ENCODE assay signal across 24 mouse cellular contexts in the genomic region with DNA sequence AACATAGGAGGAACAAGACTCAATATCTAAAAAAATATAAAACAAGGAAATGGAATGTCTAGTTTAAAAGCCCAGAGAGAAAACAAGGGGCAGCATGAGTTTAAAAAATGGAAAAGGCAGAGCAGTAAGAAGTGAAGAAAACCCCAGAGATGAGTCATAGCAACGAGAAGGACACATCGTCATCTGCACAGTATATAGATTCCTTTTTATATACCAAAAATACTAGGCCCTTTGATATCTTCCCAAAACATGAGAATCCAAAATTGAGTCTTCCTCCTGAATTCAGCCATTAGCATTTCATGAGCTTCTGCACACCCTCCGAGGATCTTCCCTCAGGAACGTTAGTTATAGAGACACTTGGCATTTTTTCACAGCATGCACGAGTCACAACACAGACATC.
"Had no signal": no experiment of that assay in that cellular context is flagged by ENCODE, and none has a peak within 500 bp of the region (broad histone marks: within the 10 kb centered on the region; RNA-seq: fewer than 3 reads in every experiment).

No protein-coding gene starts in this region.

- H3K4me2 ChIP-seq: heart, embryonic 12.5 days; hindbrain, embryonic 12.5 days; hindbrain, embryonic 14.5 days; intestine, embryonic 15.5 days; limb, embryonic 13.5 days; limb, embryonic 15.5 days; liver, embryonic 12.5 days had no signal

- ATAC-seq: hindbrain, embryonic 16.5 days; inflammation-experienced regulatory T-cells, adult 6 months; intestine, embryonic 15.5 days; intestine, postnatal 0 days; liver, embryonic 12.5 days had no signal

- H3K27me3 ChIP-seq: heart, embryonic 12.5 days; hindbrain, embryonic 12.5 days; intestine, embryonic 15.5 days; limb, embryonic 13.5 days; limb, embryonic 15.5 days; liver, embryonic 12.5 days had no signal

- H3K27ac ChIP-seq: heart, embryonic 10.5 days; hindbrain, embryonic 10.5 days; hindbrain, embryonic 12.5 days; hindbrain, embryonic 14.5 days; intestine, embryonic 15.5 days; kidney, postnatal 0 days; limb, embryonic 13.5 days; limb, embryonic 15.5 days; liver, embryonic 12.5 days had no signal

- H3K4me3 ChIP-seq: heart, embryonic 10.5 days; heart, embryonic 12.5 days; hindbrain, embryonic 10.5 days; hindbrain, embryonic 12.5 days; intestine, embryonic 15.5 days; limb, embryonic 13.5 days; limb, embryonic 15.5 days; liver, embryonic 12.5 days had no signal

- DNase-seq: gastrocnemius, postnatal 14 days; heart, adult 18-20 months; heart, postnatal 10 days; heart, postnatal 4 days; kidney, adult 18-20 months; kidney, adult 8-10 months; kidney, postnatal 14 days; kidney, postnatal 36 days; layer of hippocampus, adult 9-11 months; layer of hippocampus, postnatal 36 days; left cerebral cortex, postnatal 4 days had no signal

- H3K36me3 ChIP-seq: heart, embryonic 10.5 days; heart, embryonic 12.5 days; hindbrain, embryonic 10.5 days; hindbrain, embryonic 12.5 days; intestine, embryonic 15.5 days; limb, embryonic 13.5 days; limb, embryonic 15.5 days; liver, embryonic 12.5 days had no signal

- H3K9ac ChIP-seq: heart, embryonic 12.5 days; hindbrain, embryonic 12.5 days; hindbrain, embryonic 14.5 days; intestine, embryonic 15.5 days; limb, embryonic 13.5 days; limb, embryonic 15.5 days; liver, embryonic 12.5 days had no signal

- H3K4me1 ChIP-seq: heart, embryonic 10.5 days; heart, embryonic 12.5 days; hindbrain, embryonic 10.5 days; hindbrain, embryonic 12.5 days; intestine, embryonic 15.5 days; limb, embryonic 13.5 days; limb, embryonic 15.5 days; liver, embryonic 12.5 days had no signal

- H3K9me3 ChIP-seq: heart, embryonic 10.5 days; heart, embryonic 12.5 days; hindbrain, embryonic 10.5 days; hindbrain, embryonic 12.5 days; intestine, embryonic 15.5 days; limb, embryonic 13.5 days; limb, embryonic 15.5 days; liver, embryonic 12.5 days had no signal
